Mouse (Mus musculus) stomach, postnatal 0 days (tissue): ENCODE data around the gene Tln2.

Source experiments
- CTCF ChIP-seq: IDR thresholded peaks from 2 replicates; pipeline ENCODE4 v1.5.1; 2016; ENCODE audit warnings: antibody characterized with exemption, low read depth, mild to moderate bottlenecking, moderate library complexity
- EP300 ChIP-seq: optimal IDR thresholded peaks from 2 replicates; pipeline ENCODE3; 2016; ENCODE audit warnings: antibody characterized with exemption

- no peak for TF ChIP-seq EP300
- no peak for TF ChIP-seq CTCF
Observed at GRCm38 (mm10) chr9:67533260-67533659, 26.2 kb downstream of the Tln2 start.
